Mouse (Mus musculus) forebrain, embryonic 15.5 days (tissue): ENCODE measurements around the gene E330009J07Rik. TPM values are rescaled to one million over a fixed set of nuclear protein-coding genes. Genes with fewer than 3 reads are reported as not detected.

Experiments used
- ATAC-seq: fragments of 200-750 bp; cut with Nextera tagmentation; replicated peaks from 2 replicates; pipeline ENCODE4 v1.8.0; 2017; ENCODE audit warnings: mild to moderate bottlenecking, moderate TSS enrichment, moderate library complexity
- H3K27ac ChIP-seq: fragments of 300-500 bp; sonication (generic); replicated peaks from 2 replicates; pipeline ENCODE4 v1.5.1; 2015; ENCODE audit warnings: mild to moderate bottlenecking, inconsistent platforms
- H3K27me3 ChIP-seq: fragments of 300-500 bp; sonication (generic); 2 replicates; pipeline ENCODE4 v1.6.1; 2015; ENCODE audit warnings: inconsistent platforms
- H3K36me3 ChIP-seq: fragments of 300-500 bp; sonication (generic); 2 replicates; pipeline ENCODE4 v1.6.1; 2015; ENCODE audit warnings: mild to moderate bottlenecking, inconsistent platforms
- H3K4me1 ChIP-seq: fragments of 300-500 bp; sonication (generic); 2 replicates; pipeline ENCODE4 v1.6.1; 2015; ENCODE audit warnings: inconsistent platforms
- H3K4me2 ChIP-seq: fragments of 300-500 bp; sonication (generic); replicated peaks from 2 replicates; pipeline ENCODE4 v1.6.1; 2015; ENCODE audit warnings: mild to moderate bottlenecking, inconsistent platforms
- H3K4me3 ChIP-seq: fragments of 300-500 bp; sonication (generic); 2 replicates; pipeline ENCODE4 v1.5.1; 2015; ENCODE audit warnings: mild to moderate bottlenecking, inconsistent platforms
- H3K9ac ChIP-seq: fragments of 300-500 bp; sonication (generic); replicated peaks from 2 replicates; pipeline ENCODE4 v1.6.1; 2015; ENCODE audit warnings: mild to moderate bottlenecking, inconsistent platforms
- H3K9me3 ChIP-seq: fragments of 300-500 bp; sonication (generic); 2 replicates; pipeline ENCODE4 v1.6.1; 2016; ENCODE audit warnings: inconsistent platforms
- WGBS: fragments of 180-500 bp; shearing (Covaris S2); methylation state at CpG from one replicate; pipeline ENCODE4 v1.1.7; 2015; ENCODE audit warnings: mixed read lengths; 5-methylcytosine and 5-hydroxymethylcytosine counted together
- polyA plus RNA-seq: library from polyadenylated mRNA; unstranded; fragments of >200 nt; fragmentation: Nextera tagmentation; extraction: Ambion mirVana; gene quantifications from 2 replicates; pipeline ENCODE4 v1.2.1, GENCODE M21; 2015

E330009J07Rik gene
- polyA plus RNA-seq, 1 experiment from 2014 or later: 52.5 TPM

DNA sequence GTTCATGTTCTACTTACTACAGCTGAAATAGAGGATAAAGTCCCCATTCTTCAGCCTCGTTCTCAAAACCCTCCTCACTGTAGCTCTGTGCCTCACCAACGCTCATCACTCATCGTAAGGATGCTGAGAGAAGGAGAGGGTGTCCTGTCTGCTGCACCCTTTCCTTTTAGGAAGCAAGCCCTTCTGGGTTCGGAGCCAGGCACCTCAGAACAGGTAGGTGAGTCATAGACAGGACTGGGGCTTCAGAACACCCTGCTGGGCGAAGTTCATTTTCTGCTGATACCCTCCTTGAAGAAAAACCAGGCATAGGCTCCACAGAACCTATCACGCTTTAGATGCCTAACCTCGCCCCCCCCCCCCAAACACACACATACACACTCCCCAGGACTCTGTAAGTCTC is 8.5 kb downstream of the E330009J07Rik start:
- Histone ChIP-seq H3K27me3 (no peaks in the 10 kb centered on the region), H3K36me3 (no peaks in the 10 kb centered on the region), H3K4me3 (no peak overlapping the region), H3K27ac (peak overlapping the region; percentile 71), H3K9me3 (no peaks in the 10 kb centered on the region), H3K4me2 (no peak overlapping the region), H3K4me1 (peaks cover 52% of the 10 kb centered on the region), H3K9ac (no peak overlapping the region)
- WGBS: 88% methylated on average over 7 of the region's 7 CpGs
- ATAC-seq: no peak

GRCm38 (mm10) chr6:40423774-40424173 is 12.2 kb downstream of the E330009J07Rik start:
- H3K27me3 ChIP-seq: no peaks in the 10 kb centered on the region
- H3K4me2 ChIP-seq: no peak overlapping the region
- peaks cover 10% of the 10 kb centered on the region; the same call in 1 of the 2 replicates for H3K36me3 ChIP-seq
- no peak overlapping the region for H3K9ac ChIP-seq
- ATAC-seq: no peak
- H3K27ac ChIP-seq: no peak overlapping the region
- no peaks in the 10 kb centered on the region for H3K9me3 ChIP-seq
- no peak overlapping the region for H3K4me3 ChIP-seq
- 52% methylated on average over 1 of the region's 1 CpGs for WGBS
- H3K4me1 ChIP-seq: peaks cover 18% of the 10 kb centered on the region

DNA sequence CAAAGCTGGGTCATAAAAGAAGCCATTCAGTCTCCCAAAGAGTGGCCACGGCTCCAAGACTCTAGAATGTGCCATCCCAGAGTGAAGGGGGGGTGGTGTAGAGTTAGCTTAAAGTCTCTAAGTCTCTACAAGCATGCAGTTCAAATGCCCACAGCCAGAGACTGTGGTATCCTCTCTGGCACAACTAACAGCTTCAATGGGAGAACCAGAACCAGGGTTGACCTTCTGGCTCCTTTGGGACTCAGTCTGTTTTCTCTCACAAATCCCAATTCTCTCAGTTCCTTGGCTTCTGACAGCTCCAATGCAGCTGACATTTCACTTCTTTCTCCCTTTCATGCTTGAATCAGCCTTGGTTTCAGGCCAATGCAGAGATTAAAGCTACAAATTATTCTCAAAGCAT is 12.9 kb downstream of the E330009J07Rik start:
- 94% methylated on average over 1 of the region's 1 CpGs for WGBS
- H3K36me3 ChIP-seq: peaks cover 13% of the 10 kb centered on the region
- H3K27me3 ChIP-seq: no peaks in the 10 kb centered on the region
- no peak overlapping the region for H3K27ac ChIP-seq
- peaks cover 11% of the 10 kb centered on the region for H3K4me1 ChIP-seq
- ATAC-seq: no peak
- H3K9me3 ChIP-seq: no peaks in the 10 kb centered on the region
- H3K4me2 ChIP-seq: no peak overlapping the region
- no peak overlapping the region for H3K4me3 ChIP-seq
- no peak overlapping the region for H3K9ac ChIP-seq

DNA sequence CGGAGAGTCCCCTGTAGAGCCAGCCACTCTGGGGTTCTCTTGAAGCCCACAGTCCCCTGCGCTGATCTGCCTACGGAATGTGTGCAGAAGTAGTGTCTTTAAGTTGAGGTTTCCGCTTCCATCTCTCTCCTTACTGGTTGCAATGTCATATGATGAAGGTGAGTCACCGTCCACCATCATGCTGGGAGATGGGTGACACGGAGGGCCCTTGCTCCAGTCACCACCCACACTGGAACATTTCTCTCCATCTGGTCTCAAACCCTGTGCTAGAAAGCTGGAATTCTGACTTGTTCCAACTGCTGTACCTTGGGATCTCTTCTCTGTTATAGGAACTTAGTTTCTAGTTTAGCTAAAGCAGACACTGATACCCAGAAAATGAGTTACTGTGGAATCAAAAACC is 14.8 kb downstream of the E330009J07Rik start:
- Histone ChIP-seq H3K36me3 (peaks cover 19% of the 10 kb centered on the region), H3K4me1 (no peaks in the 10 kb centered on the region), H3K4me3 (no peak overlapping the region), H3K27me3 (no peaks in the 10 kb centered on the region), H3K27ac (no peak overlapping the region), H3K9ac (no peak overlapping the region), H3K9me3 (no peaks in the 10 kb centered on the region), H3K4me2 (no peak overlapping the region)
- ATAC-seq: no peak
- 98% methylated on average over 6 of the region's 6 CpGs for WGBS

GRCm38 (mm10) chr6:40418386-40418785 is 17.5 kb downstream of the E330009J07Rik start:
- Histone ChIP-seq H3K4me3 (no peak overlapping the region), H3K4me2 (no peak overlapping the region), H3K9me3 (no peaks in the 10 kb centered on the region), H3K27me3 (no peaks in the 10 kb centered on the region), H3K27ac (no peak overlapping the region), H3K36me3 (peaks cover 24% of the 10 kb centered on the region), H3K4me1 (no peaks in the 10 kb centered on the region), H3K9ac (no peak overlapping the region)
- WGBS: 70% methylated on average over 4 of the region's 4 CpGs
- no peak for ATAC-seq

DNA sequence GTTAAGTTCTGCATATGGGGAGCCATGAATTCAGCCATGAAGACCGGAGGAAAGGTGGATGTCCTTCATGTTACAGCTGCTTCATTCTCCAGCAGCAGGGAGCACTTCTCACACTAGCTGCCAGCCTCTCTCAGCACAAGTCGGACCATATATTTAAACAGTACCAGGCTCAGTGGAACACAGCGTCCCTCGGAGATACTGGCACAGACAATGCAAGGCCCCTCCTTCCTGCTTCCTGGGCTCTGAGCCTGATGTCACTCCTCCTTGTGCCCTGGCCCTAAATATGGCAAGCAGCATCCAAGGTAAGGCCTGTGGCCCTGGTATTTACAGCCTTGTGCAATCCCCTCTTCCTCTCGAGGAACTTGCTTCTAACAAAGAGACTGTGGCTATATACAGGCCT is 20.1 kb downstream of the E330009J07Rik start:
- Histone ChIP-seq H3K9me3 (no peaks in the 10 kb centered on the region), H3K4me2 (no peak overlapping the region), H3K27ac (no peak overlapping the region), H3K36me3 (peaks cover 20% of the 10 kb centered on the region), H3K4me1 (no peaks in the 10 kb centered on the region), H3K9ac (no peak overlapping the region), H3K4me3 (no peak overlapping the region), H3K27me3 (no peaks in the 10 kb centered on the region)
- WGBS: 73% methylated on average over 5 of the region's 5 CpGs
- ATAC-seq: no peak

DNA sequence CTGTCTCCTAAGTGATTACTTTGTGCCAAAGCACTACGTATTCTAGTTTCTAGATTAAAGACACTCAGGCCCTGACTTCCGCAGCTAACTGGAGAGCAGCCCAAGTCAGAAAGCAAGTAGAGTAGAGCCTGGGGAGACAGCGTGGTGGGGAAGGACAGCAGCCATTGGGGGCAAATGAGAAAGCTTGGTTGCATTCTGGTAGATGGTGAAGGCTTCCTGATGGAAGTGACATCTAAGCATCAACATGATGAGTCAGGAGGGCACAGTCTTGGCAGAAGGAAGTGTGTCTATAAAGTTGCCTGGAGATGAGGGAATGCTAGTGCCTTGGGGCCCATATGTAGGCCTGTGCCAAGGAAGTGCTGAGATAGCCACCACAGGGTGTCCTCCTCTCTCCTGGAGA is 22.4 kb downstream of the E330009J07Rik start:
- no peak for ATAC-seq
- no peak overlapping the region for H3K27ac ChIP-seq
- no peaks in the 10 kb centered on the region for H3K27me3 ChIP-seq
- H3K4me2 ChIP-seq: no peak overlapping the region
- H3K4me1 ChIP-seq: no peaks in the 10 kb centered on the region
- H3K9ac ChIP-seq: no peak overlapping the region
- H3K36me3 ChIP-seq: peaks cover 21% of the 10 kb centered on the region
- H3K9me3 ChIP-seq: no peaks in the 10 kb centered on the region
- H3K4me3 ChIP-seq: no peak overlapping the region
- 98% methylated on average over 3 of the region's 3 CpGs for WGBS

- Histone ChIP-seq H3K27me3 (no peaks in the 10 kb centered on the region), H3K27ac (no peak overlapping the region), H3K36me3 (peaks cover 22% of the 10 kb centered on the region), H3K4me3 (no peak overlapping the region), H3K9ac (no peak overlapping the region), H3K9me3 (no peaks in the 10 kb centered on the region), H3K4me2 (no peak overlapping the region), H3K4me1 (no peaks in the 10 kb centered on the region)
- WGBS: 91% methylated on average over 5 of the region's 5 CpGs
- no peak for ATAC-seq
These were observed 22.9 kb downstream of the E330009J07Rik start for GRCm38 (mm10) chr6:40413046-40413445.

DNA sequence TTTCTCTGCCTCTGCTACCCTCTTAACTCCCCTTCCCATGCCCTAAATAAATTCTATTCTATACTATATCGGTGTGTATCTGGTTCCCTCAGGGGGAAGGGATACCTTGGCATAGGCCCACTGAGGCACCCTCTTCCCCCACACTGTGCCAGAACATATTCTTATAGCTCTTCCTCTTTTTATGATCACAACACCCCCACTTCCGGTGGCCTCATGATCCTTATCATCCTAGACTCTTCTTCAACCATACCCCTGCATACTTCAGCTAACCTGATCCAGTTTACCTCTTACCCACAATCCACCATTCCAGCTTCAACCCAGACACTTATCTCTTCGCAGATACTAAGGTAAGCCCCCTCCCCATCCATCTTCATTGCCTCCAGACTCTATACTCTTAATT is 24.9 kb downstream of the E330009J07Rik start:
- Histone ChIP-seq H3K4me3 (no peak overlapping the region), H3K4me2 (no peak overlapping the region), H3K27ac (no peak overlapping the region), H3K9me3 (no peaks in the 10 kb centered on the region), H3K27me3 (no peaks in the 10 kb centered on the region), H3K4me1 (no peaks in the 10 kb centered on the region), H3K9ac (no peak overlapping the region), H3K36me3 (peaks cover 35% of the 10 kb centered on the region)
- WGBS: 100% methylated on average over 3 of the region's 3 CpGs
- ATAC-seq: no peak

DNA sequence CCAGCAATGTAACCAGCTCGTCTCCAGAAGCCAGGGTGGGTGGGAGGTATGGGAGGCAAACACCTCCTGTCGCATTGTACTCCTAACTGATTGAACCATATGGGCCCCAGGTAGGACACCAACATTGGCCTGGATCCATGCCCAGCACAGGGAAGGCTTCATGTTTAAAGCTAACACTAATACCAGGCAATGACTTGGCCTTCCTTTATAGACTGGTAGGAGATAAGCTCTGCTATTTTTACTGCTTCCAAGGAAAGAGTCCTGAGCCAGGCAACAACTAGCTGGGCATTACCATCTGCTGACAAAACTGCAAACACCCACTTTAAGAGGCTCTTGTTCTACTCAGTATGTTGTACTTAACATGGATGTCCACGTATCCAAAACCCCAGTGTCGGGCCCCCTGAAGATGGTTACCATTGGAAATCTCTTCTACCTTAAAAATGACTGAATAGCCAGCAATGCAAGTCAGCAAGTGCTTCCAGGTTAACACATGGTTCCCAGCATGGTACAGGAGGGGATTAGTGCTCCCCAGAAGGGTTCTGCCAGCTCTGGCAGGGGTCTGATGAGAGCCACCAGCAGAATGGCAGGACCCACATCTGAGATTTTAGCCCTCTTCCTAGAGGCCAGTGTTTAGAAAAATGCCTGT is 32.2 kb downstream of the E330009J07Rik start:
- no peaks in the 10 kb centered on the region for H3K4me1 ChIP-seq
- WGBS: 88% methylated on average over 4 of the region's 4 CpGs
- no peak overlapping the region for H3K4me3 ChIP-seq
- no peak overlapping the region for H3K4me2 ChIP-seq
- no peaks in the 10 kb centered on the region for H3K9me3 ChIP-seq
- no peak for ATAC-seq
- H3K27ac ChIP-seq: no peak overlapping the region
- H3K36me3 ChIP-seq: peaks cover 80% of the 10 kb centered on the region
- no peaks in the 10 kb centered on the region for H3K27me3 ChIP-seq
- H3K9ac ChIP-seq: no peak overlapping the region

- 95% methylated on average over 2 of the region's 2 CpGs for WGBS
- no peak overlapping the region for H3K27ac ChIP-seq
- no peaks in the 10 kb centered on the region for H3K27me3 ChIP-seq
- no peak overlapping the region for H3K4me2 ChIP-seq
- ATAC-seq: no peak
- no peaks in the 10 kb centered on the region for H3K4me1 ChIP-seq
- no peak overlapping the region for H3K9ac ChIP-seq
- H3K4me3 ChIP-seq: no peak overlapping the region
- H3K36me3 ChIP-seq: peaks cover 78% of the 10 kb centered on the region
- H3K9me3 ChIP-seq: no peaks in the 10 kb centered on the region
These were observed 33.9 kb downstream of the E330009J07Rik start for GRCm38 (mm10) chr6:40402031-40402430.

DNA sequence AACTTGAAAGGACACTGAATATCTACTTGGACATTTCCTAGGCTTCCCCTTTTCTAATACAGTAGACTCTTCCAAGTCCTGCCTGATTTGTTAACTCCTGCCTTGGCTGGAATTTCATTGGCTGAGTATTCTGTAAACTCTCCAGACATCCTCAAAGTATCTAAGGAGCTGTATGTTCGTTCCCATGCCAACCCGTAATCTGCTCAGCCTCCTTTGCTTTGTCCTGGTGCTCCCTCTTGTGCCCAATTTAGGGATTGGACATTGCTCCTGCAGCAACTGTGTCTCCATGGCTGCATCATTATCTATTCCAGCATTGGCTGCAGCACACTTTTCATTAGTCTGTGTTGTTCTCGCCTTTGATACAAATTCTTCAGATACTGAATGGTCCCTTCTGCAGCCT is 42.7 kb downstream of the E330009J07Rik start:
- Histone ChIP-seq H3K27me3 (no peaks in the 10 kb centered on the region), H3K4me1 (0 out of 2 replicates have a peak, but pooled peaks cover 4% of the 10 kb centered on the region), H3K9me3 (no peaks in the 10 kb centered on the region), H3K4me3 (no peak overlapping the region), H3K27ac (peak overlapping the region; percentile 52), H3K9ac (no peak overlapping the region), H3K4me2 (no peak overlapping the region), H3K36me3 (peaks cover 13% of the 10 kb centered on the region; the same call in 1 of the 2 replicates)
- peak; percentile 98 for ATAC-seq
- 2% methylated on average over 3 of the region's 3 CpGs for WGBS

DNA sequence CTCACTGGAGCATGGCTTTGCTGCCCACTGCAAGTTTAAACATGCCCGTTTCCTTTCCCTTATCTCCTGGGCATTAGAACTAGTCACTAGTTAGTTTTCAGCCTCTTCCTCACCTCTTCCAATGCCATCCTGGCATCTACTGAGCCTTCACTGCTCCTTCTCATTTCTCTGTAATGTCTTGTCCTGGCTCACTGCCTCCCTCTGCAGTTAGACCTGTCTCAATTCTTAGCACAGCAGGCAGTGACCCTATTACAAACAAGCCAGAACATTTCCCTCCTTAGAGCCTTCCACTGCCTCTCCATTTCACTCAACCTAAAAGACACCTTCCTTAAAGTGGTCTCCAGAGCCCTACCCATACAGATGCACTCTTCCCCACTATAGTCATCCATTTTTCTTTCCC is 45.0 kb downstream of the E330009J07Rik start:
- no peak for ATAC-seq
- H3K4me2 ChIP-seq: no peak overlapping the region
- WGBS: 90% methylated on average over 1 of the region's 1 CpGs
- no peak overlapping the region for H3K4me3 ChIP-seq
- H3K27me3 ChIP-seq: no peaks in the 10 kb centered on the region
- 0 out of 2 replicates have a peak, but pooled peaks cover 4% of the 10 kb centered on the region for H3K4me1 ChIP-seq
- no peak overlapping the region for H3K27ac ChIP-seq
- peaks cover 5% of the 10 kb centered on the region; the same call in 1 of the 2 replicates for H3K36me3 ChIP-seq
- no peaks in the 10 kb centered on the region for H3K9me3 ChIP-seq
- H3K9ac ChIP-seq: no peak overlapping the region
